Mouse (Mus musculus) E14TG2a.4 (cell line): Measurements from ENCODE around the gene Zfp57.

ENCODE experiments used
- CTCF ChIP-seq: conservative IDR thresholded peaks from 2 replicates; pipeline ENCODE4 v1.5.1; 2014; ENCODE audit warnings: low read length
- POU5F1 ChIP-seq: IDR thresholded peaks from 2 replicates; pipeline ENCODE4 v1.6.1; 2014; ENCODE audit warnings: low read length, borderline replicate concordance

DNA sequence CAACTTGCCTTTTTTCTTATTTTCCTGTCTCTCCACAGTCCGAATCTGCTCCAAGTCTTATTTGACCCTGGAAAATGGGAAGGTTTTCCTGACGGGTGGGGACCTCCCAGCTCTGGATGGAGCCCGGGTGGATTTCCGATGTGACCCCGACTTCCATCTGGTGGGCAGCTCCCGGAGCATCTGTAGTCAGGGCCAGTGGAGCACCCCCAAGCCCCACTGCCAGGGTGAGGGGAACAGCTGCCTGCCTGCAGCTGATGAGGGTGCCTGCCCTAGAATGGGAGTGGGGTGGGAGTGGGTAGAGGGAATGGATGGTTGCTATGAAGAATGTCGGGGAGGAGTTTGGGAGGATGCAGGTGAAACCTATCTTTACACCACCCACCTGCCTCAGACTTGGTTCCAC is 47.4 kb downstream of the Zfp57 start:
- TF ChIP-seq CTCF (no peak), POU5F1 (no peak)
